Mouse (Mus musculus): Measurements from ENCODE around the gene Nphp1. TPM values are rescaled to one million over a fixed set of nuclear protein-coding genes. Genes with fewer than 3 reads are reported as not detected.

The Nphp1 gene
- polyA plus RNA-seq, 1 experiment from 2014 or later: 19.9 TPM

- H3K36me3 ChIP-seq: no peaks in the 10 kb centered on the region
- 69% methylated on average over 8 of the region's 8 CpGs for WGBS
- ATAC-seq (ENCODE audit: low FRiP score): no peak
Observed at GRCm38 (mm10) chr2:127718839-127719468, 69.7 kb downstream of the Nphp1 start.

GRCm38 (mm10) chr2:127714726-127715125, 74.0 kb downstream of the Nphp1 start:
- ATAC-seq (ENCODE audit: low FRiP score): no peak
- WGBS: 52% methylated on average over 3 of the region's 3 CpGs

More at GRCm38 (mm10) chr2:127718839-127719468, 69.7 kb downstream of the Nphp1 start:
- H3K27me3 ChIP-seq: no peaks in the 10 kb centered on the region
- no peaks in the 10 kb centered on the region for H3K9me3 ChIP-seq
- no peak overlapping the region for H3K4me2 ChIP-seq
- H3K4me3 ChIP-seq: no peak overlapping the region
- 0 out of 2 replicates have a peak, but pooled peaks cover 3% of the 10 kb centered on the region for H3K4me1 ChIP-seq (replicated peaks)
- no peak overlapping the region for H3K9ac ChIP-seq
- no peak overlapping the region for H3K27ac ChIP-seq

GRCm38 (mm10) chr2:127708792-127709191, 79.9 kb downstream of the Nphp1 start:
- Histone ChIP-seq H3K4me2 (no peak overlapping the region), H3K9ac (no peak overlapping the region), H3K36me3 (no peaks in the 10 kb centered on the region), H3K4me1 (replicated peaks) (no peaks in the 10 kb centered on the region), H3K27me3 (no peaks in the 10 kb centered on the region), H3K4me3 (no peak overlapping the region), H3K27ac (no peak overlapping the region), H3K9me3 (no peaks in the 10 kb centered on the region)
- ATAC-seq (ENCODE audit: low FRiP score): no peak
- 65% methylated on average over 3 of the region's 3 CpGs for whole genome bisulfite sequencing

More at GRCm38 (mm10) chr2:127714726-127715125, 74.0 kb downstream of the Nphp1 start:
- H3K4me2 ChIP-seq: no peak overlapping the region
- H3K27me3 ChIP-seq: no peaks in the 10 kb centered on the region
- H3K36me3 ChIP-seq: no peaks in the 10 kb centered on the region
- no peak overlapping the region for H3K9ac ChIP-seq
- no peaks in the 10 kb centered on the region for H3K4me1 ChIP-seq (replicated peaks)
- no peak overlapping the region for H3K27ac ChIP-seq
- H3K9me3 ChIP-seq: no peaks in the 10 kb centered on the region
- H3K4me3 ChIP-seq: no peak overlapping the region

GRCm38 (mm10) chr2:127708060-127708459, 80.6 kb downstream of the Nphp1 start:
- ATAC-seq (ENCODE audit: low FRiP score): no peak
- H3K27ac ChIP-seq: no peak overlapping the region
- H3K4me3 ChIP-seq: no peak overlapping the region
- no peak overlapping the region for H3K4me2 ChIP-seq
- H3K9me3 ChIP-seq: no peaks in the 10 kb centered on the region
- no peak overlapping the region for H3K9ac ChIP-seq
- no peaks in the 10 kb centered on the region for H3K27me3 ChIP-seq
- H3K4me1 ChIP-seq (replicated peaks): no peaks in the 10 kb centered on the region
- WGBS: 44% methylated on average over 3 of the region's 3 CpGs
- H3K36me3 ChIP-seq: no peaks in the 10 kb centered on the region

- H3K27me3 ChIP-seq: no peaks in the 10 kb centered on the region
- no peak overlapping the region for H3K9ac ChIP-seq
- ATAC-seq (ENCODE audit: low FRiP score): no peak
- no peak overlapping the region for H3K4me2 ChIP-seq
- no peak overlapping the region for H3K4me3 ChIP-seq
- no peaks in the 10 kb centered on the region for H3K4me1 ChIP-seq (replicated peaks)
- 78% methylated on average over 6 of the region's 6 CpGs for WGBS
- no peaks in the 10 kb centered on the region for H3K9me3 ChIP-seq
- no peaks in the 10 kb centered on the region for H3K36me3 ChIP-seq
- no peak overlapping the region for H3K27ac ChIP-seq
Observed at GRCm38 (mm10) chr2:127705267-127705666, 83.4 kb downstream of the Nphp1 start.

Other genes starting within 250 kb of the Nphp1 start
- gene Prom2, start 247.4 kb downstream of the Nphp1 start, polyA plus RNA-seq (2015; fragmentation: Nextera tagmentation; extraction: Ambion mirVana): 0.10 TPM in 1 of 2 replicates, not detected in the other
- 8.0 and 8.7 TPM in 2 replicates for gene Zfp661, start 201.8 kb downstream of the Nphp1 start, polyA plus RNA-seq (2015; fragmentation: Nextera tagmentation; extraction: Ambion mirVana)
- 152 and 158 TPM in 2 replicates for gene Mrps5, start 201.7 kb downstream of the Nphp1 start, polyA plus RNA-seq (2015; fragmentation: Nextera tagmentation; extraction: Ambion mirVana)
- 2.6 and 2.7 TPM in 2 replicates for gene Mal, start 132.2 kb downstream of the Nphp1 start, polyA plus RNA-seq (2015; fragmentation: Nextera tagmentation; extraction: Ambion mirVana)
- gene Mall, start 59.0 kb downstream of the Nphp1 start, polyA plus RNA-seq (2015; fragmentation: Nextera tagmentation; extraction: Ambion mirVana): 0.60 and 0.69 TPM in 2 replicates
- 32.7 and 34.8 TPM in 2 replicates for gene Mtln, start 3.6 kb upstream of the Nphp1 start, polyA plus RNA-seq (2015; fragmentation: Nextera tagmentation; extraction: Ambion mirVana)
- gene Bub1, start 43.0 kb upstream of the Nphp1 start, polyA plus RNA-seq (2015; fragmentation: Nextera tagmentation; extraction: Ambion mirVana): 13.2 and 14.4 TPM in 2 replicates
- gene Acoxl, start 50.0 kb upstream of the Nphp1 start, polyA plus RNA-seq (2015; fragmentation: Nextera tagmentation; extraction: Ambion mirVana): 0.21 TPM in 1 of 2 replicates, not detected in the other

Measured in hindbrain, embryonic 13.5 days (tissue).